Mouse (Mus musculus) cerebellum, postnatal 14 days (tissue): ENCODE results near the gene Fam198b.

ENCODE experiments used
- DNase-seq, 2 experiments: peaks; one replicate each; pipeline ENCODE4 v3.0.0; 2021; ENCODE audit warnings: mixed read lengths in 2 of 2

The Fam198b gene

DNA sequence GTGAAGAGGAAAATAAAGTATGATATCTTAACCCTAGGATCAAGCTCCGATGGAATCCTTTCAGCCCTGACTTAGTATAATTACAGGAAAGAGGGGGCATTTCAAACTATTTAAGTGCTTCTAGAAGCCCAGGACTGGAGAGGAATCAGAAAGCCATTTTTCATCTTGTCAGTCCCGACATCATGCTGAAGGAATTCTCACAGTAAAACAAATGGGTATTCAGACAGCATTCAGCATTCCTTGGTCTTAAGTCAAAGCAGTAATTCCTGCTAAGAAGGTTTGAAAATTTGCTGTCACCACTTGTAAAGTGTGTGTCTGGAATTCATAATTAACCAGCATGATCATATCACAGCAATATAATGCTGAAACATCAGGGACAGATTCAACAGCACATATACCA is 105.6 kb downstream of the Fam198b start:
- DNase-seq, result no peak

- no peak for DNase-seq
Observed at GRCm38 (mm10) chr3:79990480-79990879, 106.1 kb downstream of the Fam198b start.

- no peak for DNase-seq
Observed at GRCm38 (mm10) chr3:79994029-79994539, 109.8 kb downstream of the Fam198b start.

DNA sequence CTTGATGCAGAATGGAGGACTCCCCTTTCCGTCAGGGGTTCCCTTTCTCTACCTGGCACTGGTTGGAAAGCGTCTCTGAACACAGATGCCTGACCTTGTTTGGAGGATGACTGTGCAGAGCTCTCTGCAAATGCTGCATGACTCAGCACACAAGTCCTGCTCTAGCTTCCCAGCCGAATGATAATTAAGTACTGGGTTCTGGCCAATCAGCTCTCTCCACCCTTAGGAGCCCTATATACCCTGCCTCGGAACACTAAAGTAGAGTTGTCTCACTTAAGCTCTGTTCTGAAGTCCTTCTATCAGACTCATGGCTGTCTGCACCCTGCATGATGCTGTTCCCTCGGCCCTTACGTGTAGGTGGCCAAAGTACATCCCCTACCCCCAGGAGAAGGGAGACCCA is 111.4 kb downstream of the Fam198b start:
- no peak for DNase-seq
